Mouse (Mus musculus) CD4-positive, CD25-positive, alpha-beta regulatory T cell, adult 9 weeks (primary cell): ENCODE data around the gene Hist2h2be. TPM values are rescaled to one million over a fixed set of nuclear protein-coding genes. Genes with fewer than 3 reads are reported as not detected.

Experiments
- polyA plus RNA-seq: library from polyadenylated mRNA; unstranded; fragments of 100-300 nt; shearing (Covaris generic); gene quantifications from one replicate; pipeline ENCODE4 v1.2.1, GENCODE M21; 2017

Gene Hist2h2be
- polyA plus RNA-seq = 4.0 TPM

DNA sequence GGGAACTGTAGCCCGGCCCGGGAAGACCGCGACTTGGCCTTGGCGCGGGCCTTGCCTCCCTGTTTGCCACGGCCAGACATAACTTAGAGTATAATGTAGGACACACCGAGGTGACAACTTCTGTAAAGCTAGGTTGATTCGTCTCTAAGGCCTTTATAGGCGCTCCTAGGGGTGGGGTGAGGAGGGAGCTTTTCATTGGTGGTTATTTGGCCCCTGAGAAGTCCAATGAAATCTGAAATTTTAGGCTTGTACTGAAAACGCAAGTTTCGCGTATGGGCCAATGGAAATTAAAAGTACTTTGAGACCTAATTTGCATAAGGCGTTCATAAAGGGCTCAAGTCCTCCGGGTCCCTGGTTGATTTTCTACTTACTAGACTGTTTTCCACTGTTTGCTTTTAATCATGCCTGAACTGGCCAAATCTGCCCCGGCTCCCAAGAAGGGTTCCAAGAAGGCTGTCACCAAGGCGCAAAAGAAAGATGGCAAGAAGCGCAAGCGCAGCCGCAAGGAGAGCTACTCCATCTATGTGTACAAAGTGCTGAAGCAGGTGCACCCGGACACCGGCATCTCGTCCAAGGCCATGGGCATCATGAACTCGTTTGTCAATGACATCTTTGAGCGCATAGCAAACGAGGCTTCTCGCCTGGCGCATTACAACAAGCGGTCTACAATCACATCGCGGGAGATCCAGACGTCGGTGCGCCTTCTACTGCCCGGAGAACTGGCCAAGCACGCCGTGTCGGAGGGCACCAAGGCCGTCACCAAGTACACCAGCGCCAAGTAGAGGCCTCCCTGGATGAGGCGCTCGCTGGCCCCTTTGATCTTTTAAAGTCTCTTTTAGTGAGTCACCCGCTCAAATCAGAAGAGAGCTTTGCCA lies at the start of gene Hist2h2be, which contains the start of gene Hist2h2ac:
Gene Hist2h2be, plus strand, starts transcription at position 355 of the 875 bp plus-strand sequence.
Gene Hist2h2ac, minus strand, starts transcription at position 116 of the 875 bp plus-strand sequence.

DNA sequence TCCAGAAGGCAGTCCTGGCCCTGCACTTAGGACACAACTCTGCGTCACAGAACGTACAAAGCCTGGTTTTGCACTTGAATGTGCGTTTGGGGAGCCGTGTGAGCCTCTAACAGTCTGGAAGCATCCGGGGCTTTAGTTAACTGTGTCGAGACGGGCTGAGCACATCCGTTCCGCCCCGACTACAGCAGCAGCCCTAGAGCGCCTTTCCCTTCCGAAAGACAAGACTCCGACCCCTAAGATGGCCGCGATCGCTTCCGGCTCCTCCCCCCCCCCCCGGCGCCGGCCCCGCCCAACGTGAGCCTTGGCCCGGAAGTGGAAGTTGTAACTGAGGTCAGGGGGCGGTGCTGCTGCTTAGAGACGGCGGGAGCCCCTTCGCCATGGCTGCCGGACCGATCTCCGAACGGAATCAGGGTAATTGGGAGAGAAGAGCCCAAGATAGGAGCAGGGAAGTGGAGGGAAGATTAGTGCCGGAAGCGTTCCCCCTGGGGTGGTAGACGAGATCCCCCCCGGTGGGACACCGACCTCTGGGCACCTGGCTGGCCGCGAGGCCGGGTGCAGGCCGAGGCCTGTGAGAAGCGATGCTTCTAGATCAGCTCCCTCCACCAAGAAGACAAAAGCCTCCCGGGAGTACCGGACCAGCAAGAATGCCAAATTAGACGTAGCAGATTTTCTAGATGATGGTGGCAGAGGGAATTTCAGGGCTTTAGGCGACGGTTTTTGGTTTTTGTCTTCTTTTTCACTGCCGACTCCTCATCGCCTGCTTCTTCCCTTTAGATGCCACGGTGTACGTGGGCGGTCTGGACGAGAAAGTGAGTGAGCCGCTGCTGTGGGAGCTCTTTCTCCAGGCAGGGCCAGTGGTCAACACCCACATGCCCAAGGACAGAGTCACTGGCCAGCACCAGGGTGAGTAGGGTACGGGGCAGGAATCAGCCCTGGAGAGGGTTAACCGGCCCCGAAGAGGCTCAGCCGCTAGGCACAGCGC lies 48.4 kb upstream of the Hist2h2be start, which contains the start of gene Sf3b4:
Gene Sf3b4, plus strand, starts transcription at position 136 of the 982 bp plus-strand sequence.

DNA sequence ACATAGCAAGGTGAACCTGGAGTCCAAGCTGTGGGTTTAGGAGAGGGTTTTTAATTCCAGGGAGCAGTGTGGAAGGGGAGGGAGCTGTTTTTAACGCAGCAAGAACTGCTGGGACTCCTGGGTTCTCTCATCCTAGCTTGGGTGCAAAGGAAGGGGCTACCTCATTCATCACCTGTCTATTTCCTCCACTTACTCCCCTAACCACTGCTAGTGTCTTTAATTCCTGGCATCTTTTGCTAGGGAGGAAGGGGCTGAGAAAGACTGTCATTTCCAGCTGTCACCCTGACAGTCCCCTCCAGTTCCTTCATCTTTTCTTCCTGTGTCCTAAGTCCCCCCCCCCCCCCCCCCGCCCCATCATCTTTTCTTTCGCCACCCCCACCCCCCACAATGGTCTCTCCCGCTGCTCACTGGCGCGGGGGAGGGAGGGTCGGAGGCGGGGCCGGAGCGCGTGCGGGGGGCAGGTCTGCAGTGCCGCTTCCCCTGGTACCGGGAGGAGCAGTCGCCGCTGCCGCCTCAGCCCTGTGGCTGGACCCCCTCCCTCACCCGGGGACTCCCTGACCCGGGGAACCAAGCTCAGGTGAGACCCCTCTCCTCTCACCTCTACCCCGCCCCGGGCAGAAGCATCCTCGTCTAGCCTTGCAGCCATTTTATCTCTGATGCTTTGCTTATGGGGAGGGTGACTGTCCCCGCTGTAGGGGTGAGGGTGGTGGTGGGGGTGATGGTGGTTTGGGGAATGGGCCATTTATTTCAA lies 40.0 kb upstream of the Hist2h2be start, which contains the start of gene Sv2a:
Gene Sv2a, plus strand, starts transcription at position 425 of the 751 bp plus-strand sequence.

DNA sequence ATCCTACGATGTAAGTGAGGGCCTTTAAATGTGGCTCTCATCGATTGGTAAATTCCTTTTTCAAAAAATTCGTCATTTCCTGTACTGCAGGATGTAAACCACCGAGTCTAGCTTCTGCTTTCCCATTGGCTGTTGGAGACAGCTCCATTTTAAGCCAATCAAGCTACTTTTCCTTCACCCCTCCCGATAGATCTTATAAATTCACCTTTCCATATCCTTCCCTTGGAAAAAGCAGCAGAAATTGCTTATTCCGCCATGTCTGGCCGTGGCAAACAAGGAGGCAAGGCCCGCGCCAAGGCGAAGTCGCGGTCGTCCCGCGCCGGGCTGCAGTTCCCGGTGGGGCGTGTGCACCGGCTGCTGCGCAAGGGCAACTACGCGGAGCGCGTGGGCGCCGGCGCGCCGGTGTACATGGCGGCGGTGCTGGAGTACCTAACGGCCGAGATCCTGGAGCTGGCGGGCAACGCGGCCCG lies 1.2 kb upstream of the Hist2h2be start, which contains the start of the genes Bola1 and Hist2h2ab:
Gene Bola1, minus strand, starts transcription at position 49 of the 470 bp plus-strand sequence.
Gene Hist2h2ab, plus strand, starts transcription at position 205 of the 470 bp plus-strand sequence.

GRCm38 (mm10) chr3:96238954-96239793 lies 18.3 kb downstream of the Hist2h2be start, which contains the start of gene Hist2h3c2:
TSS of gene Hist2h3c2 (minus strand) at chr3:96239127.

DNA sequence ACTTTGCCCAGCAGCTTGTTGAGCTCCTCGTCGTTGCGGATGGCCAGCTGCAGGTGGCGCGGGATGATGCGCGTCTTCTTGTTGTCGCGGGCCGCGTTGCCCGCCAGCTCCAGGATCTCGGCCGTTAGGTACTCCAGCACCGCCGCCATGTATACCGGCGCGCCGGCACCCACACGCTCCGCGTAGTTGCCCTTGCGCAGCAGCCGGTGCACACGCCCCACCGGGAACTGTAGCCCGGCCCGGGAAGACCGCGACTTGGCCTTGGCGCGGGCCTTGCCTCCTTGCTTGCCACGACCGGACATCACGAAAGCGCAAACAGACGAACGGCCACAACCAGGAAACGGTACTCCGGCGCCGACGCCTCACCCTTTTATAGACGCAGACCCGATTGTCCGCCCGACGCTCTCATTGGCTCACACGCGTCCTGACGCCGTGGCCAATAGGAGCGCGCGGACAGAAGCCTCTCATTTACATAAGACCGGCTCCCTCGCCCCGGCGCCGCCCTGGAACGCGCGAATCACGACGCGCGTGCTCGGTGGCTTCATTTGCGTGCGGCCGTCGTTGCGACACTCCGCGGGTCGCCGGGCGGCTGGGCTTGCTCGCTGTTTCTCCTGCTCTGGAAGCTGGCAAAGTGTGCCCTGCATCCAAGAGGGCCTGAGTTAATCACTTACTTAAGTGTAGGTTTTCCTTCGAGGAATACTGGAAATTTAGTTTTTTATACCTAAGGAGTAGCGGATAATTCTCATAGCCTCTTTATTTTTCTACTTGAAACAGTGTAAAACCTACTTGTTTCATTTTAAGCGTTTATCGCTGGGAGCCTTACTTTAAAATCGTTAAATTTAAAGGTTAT lies 19.3 kb downstream of the Hist2h2be start, which contains the start of gene Hist2h2aa2:
Gene Hist2h2aa2, minus strand, starts transcription at position 328 of the 850 bp plus-strand sequence.

GRCm38 (mm10) chr3:96245003-96245886 lies 24.3 kb downstream of the Hist2h2be start, which contains the start of gene Hist2h2aa1:
TSS of gene Hist2h2aa1 (plus strand) at chr3:96245497.

GRCm38 (mm10) chr3:96246427-96246856 lies 25.5 kb downstream of the Hist2h2be start, which contains the start of gene Hist2h3c1:
TSS of gene Hist2h3c1 (plus strand) at chr3:96246685.

GRCm38 (mm10) chr3:96262979-96263550 lies 42.1 kb downstream of the Hist2h2be start, which contains the start of gene Hist2h4:
TSS of gene Hist2h4 (minus strand) at chr3:96263311.

GRCm38 (mm10) chr3:96268051-96268775 lies 47.3 kb downstream of the Hist2h2be start, which contains the start of gene Hist2h3b:
TSS of gene Hist2h3b (plus strand) at chr3:96268654.

DNA sequence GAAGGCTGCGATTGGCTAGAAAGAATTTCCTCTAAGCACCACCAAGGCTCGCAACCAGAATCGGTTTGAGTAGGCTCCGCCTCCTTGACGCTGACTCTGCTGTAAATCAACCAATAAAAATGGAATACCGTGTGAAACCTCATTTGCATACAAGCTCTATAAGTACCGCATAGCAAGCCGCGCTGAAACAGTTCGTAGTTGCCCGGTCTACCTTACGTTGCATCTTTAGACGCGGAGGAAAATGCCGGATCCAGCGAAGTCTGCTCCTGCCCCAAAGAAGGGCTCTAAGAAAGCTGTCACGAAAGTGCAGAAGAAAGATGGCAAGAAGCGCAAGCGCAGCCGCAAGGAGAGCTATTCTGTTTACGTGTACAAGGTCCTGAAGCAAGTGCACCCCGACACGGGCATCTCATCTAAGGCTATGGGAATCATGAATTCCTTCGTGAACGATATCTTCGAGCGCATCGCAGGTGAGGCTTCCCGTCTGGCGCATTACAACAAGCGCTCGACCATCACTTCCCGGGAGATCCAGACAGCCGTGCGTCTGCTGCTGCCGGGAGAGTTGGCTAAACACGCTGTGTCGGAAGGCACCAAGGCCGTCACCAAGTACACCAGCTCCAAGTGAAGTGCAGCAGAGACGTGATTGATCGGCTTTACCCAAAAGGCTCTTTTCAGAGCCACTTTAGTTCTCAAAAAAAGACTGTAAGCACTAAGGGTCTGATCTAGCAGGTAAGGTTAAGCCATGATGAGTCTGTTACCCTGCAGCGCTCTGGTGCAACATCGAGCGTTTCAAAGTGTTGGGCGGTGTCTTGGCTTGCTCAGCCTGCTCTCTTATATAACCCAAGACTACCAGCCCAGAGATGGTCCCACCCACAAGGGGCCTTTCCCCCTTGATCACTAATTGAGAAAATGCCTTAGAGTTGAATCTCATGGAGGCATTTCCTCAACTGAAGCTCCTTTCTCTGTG lies 48.9 kb downstream of the Hist2h2be start, which contains the start of gene Hist2h2bb:
Gene Hist2h2bb, plus strand, starts transcription at position 242 of the 964 bp plus-strand sequence.

